Mouse (Mus musculus) frontal cortex, postnatal 10 days (tissue): ENCODE results near the gene Clstn1.

Experiments used
- DNase-seq, 2 experiments: peaks; one replicate each; pipeline ENCODE4 v3.0.0; 2022; ENCODE audit warnings: low spot score in 2 of 2, mixed read lengths in 1 of 2

Clstn1 gene

DNA sequence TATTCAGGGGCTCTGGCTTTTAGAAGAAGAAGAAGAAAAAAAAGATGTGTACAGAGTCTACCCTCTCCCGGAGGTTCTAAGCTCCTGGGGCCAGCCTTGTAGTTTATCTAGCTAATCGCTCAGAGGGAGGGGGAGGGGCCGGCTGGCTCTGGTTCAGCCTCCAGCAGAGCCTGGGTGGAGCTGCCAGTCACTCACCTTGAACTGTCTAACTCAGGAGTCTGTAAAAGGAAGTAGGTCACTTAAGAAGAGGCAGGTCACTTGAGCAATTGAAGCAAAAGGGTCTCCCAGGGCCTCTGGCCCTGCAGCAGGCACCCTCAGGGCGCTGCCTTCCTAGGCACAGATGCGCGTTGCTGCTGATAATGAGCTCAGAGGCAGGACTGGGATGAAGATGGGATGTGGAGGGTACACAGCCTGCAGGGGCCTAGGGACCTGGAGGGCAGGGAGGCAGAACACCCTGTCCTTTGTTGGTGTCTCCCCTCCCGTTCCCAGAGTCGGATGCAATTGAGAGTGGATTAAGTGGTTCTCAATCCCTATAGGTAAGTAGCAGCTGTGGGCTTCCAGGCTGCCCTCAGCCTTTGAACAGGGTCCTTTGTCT is 18.7 kb upstream of the Clstn1 start:
- no peak for DNase-seq

DNA sequence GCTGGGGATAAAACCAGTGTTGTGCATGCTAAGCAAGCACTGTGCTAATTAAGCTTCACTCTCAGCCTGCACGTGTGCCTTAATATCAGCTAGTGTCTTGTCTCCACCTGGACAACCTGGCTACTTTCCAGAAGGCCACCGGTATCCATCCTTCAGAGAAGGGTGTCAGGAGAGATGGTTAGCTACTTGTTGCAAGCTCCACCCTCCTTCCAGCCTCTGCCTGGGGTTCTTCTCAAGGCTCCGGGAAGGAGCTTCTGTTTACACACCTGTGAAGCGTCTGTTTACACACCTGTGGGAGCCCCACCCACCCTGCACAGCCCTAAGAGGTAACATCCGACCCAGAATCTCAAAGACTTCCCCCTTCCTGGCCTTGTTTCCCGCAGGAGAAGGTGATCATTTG is 17.6 kb upstream of the Clstn1 start:
- no peak for DNase-seq

DNA sequence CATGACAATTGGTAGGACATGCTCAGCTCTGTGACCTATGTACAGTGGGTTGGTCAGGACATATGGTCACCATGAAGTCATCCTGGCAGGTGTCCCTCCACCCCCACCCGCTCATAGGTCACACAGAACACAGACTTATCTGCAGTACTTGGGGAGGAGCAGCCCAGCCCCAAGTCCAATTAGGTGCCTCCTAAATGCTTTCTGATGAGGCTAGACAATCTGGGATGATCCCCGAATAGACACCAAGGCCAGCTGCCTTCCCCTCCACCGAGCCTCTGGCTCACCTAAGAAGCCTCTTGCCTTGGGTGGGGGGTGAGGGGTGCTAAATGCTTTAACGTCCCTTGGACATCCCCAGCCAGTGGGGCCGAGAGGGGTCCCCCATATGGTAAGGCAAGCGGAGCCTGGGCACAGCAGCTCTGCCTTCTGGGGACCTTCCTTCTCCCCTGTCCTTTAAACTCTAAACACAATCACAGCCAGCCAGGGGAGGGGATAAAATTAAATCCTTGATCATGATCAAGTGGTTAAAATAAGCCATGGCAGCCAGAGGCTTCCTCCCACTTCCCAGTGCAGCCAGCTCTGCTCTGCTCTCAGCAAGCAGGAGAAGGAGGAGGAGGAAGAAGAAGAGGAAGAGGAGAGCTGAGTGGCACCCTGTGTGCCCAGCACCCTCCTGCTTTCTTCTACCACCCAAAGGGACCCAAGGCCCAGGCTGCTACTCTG is 16.3 kb upstream of the Clstn1 start:
- DNase-seq = no peak

DNA sequence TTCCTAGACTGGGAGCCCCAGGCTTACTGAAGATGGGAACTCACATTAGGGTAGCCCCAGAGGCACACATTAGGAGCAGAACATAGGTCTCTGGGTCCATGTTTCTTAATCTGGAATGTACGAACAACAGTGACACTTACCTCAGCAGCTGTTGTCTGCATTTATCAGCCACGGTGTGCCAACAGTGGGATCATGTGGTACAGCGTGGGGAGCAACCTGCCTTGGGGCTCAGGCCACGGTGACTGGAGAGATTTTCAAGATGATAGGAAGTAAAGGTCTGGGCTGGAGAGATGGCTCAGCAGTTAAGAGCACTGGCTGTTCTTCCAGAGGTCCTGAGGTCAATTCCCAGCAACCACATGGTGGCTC is 15.8 kb upstream of the Clstn1 start:
- DNase-seq = no peak

DNA sequence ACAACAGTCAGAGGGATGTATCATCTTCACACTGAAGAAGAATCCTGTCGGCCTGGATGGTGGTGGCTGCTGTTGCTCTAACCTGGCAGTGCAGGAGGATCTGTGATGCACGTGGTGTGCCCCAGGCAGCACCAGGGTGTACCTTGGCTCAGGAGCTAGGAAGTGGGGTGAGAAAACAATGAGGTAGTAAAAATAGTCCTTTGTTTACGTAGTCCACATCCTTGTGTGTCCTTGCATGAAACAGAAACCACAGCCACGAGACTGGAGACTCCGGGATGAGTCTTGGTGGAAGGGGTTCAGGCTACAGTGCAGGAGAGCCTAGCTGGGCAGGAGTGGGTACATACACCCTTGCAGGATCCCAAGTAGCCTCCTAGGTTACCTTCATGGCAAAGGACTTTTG is 15.1 kb upstream of the Clstn1 start:
- DNase-seq = no peak

DNA sequence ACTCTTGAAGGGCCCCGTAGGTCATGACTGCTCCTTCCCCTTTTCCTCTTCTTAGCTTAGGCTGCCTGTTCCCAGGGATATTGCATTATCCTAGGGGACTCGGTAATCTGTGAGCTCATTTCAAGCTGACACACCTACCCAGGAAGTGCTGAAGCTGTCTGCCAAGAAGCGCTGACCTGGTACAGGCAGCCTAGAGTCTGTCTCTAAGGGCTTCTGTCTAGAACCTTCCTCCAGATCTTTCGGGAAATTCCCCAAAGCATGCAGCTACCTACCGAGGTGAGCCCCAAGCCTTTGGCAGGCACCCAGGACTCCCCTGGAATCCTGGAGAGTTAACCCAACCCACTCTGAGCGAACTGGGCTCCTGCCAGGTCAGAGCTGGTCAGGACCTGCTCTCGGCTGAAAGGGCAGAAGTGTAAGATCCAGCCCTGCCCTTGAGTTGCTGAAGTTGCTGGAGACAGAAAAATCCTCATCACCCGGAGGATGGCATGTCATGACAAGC is 14.6 kb upstream of the Clstn1 start:
- no peak for DNase-seq

DNA sequence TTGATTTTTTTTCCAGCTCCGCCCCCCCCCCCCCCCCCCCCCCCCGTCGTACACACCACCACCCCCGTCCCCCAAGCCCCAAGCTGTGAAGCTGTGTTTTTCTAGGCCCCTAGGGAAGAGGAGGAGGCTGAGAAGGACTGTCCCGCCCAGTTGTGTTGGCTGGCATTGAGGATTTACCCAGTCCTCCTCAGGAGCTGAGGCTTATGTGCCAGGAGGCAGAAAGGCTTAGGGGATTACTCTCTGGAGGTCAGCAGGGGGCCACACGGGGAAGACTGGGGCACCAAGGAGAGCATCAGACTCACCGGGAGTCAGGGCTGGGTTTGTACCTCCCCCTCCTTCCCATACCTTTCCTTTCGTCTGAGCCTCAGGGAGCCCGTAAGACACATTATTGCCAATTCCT is 13.8 kb upstream of the Clstn1 start:
- DNase-seq = no peak

DNA sequence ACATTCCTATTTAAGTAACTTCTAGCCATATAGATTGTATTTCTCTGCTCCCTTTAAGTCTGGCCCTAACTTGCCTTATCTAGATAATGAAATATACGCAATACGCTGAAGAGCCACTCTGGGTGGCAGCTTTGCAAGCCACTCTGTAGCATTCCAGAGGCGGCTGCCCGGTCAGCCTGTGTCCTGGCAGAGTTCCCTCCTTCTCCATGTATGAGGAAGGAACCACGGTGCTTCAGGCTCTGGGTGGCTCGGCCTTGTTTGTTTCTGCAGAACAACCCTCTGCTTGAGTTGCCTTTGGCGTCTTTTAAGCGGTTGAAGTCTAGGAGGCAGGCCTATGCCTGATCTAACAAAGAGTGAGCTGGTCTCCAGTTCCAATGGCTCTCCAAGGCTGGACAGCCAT is 13.4 kb upstream of the Clstn1 start:
- DNase-seq = no peak

DNA sequence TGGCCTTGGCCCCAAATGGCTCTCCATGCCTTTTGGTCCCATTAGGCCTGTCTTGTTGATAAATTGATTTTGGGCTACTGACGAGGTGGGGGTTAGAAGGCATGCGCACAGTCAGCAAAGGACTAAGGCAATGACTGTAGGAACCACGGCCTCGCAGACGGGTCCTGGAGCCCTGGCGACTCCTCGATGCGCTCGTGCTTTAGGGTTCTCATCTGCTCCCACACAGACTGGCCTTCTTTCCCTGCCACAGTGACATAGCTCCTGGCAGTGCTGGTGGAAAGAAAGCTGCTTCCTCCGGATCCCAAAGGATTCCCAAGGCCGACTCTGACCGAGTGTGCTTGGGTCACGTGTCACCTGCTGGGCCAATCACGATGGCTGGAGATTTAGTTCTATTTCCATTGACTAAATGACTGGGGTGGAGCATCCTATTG is 11.9 kb upstream of the Clstn1 start:
- no peak for DNase-seq

DNA sequence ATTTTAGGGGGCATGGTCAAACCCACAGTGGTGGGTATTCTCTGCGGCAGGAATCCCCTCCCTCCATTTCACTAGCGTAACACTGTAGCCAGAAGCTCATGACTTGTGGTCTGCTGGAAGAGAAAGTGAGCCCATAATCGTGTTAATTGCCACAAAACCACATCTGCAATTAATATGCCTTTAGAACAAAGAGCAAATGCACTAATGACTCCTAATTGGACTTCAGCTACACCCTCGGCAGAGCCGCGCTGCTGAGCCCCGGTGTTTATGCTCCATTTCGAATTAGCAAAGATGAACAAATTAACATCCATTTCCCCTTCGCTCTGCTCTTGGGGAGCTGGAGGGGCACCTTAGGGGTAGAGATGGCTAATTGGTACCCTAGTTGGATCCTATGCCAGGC is 10.2 kb upstream of the Clstn1 start:
- no peak for DNase-seq

DNA sequence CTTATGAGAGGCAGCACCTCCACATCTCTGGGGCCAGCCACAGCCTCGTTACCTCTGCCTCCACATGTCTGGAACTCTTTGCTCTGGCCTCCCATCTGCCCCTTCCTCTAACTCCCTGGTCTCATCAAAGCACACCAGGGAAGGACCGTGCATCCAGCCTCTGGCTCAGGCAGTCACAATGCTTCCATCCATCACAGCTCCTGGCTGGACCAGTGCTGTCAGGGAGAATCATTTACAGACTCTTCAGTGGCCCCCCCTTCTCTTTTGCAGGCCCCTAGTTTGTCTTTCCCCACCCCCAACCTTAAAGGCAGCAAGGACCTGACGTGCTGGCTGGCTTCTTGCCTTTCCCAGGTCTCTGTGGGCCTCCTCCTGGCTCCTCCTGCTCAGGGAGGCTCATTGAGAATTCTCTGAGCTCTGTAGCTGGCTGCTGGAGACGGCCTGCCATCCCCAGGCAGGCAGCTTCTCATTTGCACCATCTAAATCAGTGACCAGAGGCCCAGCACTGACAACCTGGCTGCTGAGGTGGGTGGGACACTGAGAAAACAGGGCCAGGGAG is 9.2 kb upstream of the Clstn1 start:
- no peak for DNase-seq

DNA sequence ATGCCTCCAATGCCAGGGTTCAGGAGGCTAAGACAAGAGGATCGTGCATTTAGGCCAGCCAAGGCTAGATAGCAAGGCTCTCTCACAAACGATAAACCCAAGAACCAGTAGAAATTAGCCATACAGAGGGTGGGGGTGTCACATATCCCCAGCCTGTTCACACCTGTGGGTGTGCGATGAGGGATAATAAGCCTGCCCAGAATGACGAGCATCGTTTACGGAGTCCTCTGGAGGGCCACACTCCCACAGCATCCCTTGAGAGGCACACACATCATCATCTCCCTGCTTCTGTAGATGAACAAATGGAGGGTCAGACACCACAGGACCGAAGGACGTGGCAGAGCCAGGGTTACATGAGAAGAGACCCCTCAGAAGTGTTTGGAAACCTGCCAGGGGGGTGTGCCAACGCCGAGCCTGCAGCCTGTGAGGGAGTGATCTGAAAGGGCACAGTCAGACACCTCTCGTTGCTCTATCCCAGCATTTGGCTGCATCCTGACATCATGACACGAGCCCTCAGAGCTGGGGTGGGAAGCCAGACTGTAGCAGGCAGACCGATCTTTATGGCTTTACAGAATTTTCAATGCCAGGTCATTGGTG is 8.1 kb upstream of the Clstn1 start:
- DNase-seq = no peak

DNA sequence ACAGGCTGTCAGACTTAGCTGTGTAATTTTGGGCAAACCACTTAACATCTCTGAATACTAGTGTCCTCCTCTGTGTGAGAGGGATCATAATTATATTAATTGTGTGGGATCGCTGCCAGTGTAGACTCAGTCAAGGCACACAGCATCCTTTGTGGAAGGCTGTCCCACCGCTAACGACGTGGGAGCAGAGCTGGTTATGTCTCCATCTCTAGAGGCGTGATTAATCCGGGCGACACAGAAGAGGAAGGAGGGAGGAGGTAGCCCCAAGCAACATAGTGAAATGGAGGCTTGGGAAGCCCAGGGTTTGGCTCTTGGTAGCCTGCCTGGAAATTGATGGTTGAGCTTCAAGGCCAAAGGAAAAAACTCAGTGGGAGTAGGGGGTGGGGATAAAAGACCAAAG is 7.4 kb upstream of the Clstn1 start:
- no peak for DNase-seq

DNA sequence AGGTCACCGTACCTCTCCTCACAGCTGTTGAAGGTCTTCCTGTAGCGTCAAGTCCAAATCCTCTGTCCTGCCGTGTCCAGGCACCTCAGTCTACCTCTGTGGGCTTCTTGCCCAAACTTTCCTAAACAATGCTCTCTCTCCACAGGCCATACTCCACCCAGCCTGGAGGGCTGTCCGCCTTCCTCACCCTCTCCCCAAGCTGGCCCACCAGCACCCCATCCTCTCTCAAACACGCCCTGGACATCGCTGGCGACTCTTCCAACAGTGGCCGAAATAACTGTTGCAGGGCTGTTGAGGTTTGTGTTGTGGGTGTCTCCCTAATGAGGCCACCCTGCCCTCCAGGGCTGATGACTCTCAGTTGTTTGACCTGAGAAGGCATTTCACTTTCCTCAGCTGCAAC is 1.0 kb upstream of the Clstn1 start:
- DNase-seq = no peak

DNA sequence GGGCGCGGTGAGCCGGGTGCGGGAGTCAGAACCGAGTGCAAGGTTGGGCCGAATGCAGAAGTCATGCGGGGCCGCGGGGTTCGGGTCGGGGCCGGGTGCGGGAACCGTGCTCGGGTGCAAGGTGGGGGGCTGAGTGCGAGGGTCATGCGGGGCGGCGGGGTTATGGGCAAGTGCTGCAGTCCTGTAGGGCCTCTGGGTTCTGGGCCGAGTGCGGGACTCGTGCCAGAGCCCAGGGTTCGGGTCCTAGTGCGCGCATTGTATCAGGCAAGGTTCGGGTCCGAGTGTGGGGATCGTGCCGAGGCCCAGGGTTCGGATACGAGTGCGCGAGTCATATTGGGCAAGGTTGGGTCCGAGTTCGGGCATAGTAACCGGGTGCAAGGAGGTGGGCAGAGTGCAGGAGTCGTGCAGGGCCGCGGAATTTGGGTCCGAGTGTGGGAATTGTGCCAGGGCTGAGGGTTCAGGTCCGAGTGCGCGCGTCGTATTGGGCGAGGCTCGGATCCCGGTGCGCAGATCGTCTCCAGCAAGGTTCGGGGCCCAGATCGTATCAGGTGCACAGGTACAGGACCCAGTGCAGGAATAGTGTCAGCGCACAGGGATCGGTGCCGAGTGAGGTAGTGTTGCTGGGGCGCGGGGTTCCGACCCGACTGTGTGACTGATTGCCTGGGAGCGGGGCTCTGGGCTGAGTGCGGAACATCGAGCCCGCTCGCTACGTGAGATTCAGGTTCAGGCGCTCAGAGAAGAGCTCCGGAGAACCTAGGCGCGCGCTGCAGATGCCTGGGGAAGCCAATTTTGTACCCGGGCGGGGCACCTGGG is 721 bp downstream of the Clstn1 start:
- peak in 1 of 2 experiments; percentile 51 for DNase-seq

DNA sequence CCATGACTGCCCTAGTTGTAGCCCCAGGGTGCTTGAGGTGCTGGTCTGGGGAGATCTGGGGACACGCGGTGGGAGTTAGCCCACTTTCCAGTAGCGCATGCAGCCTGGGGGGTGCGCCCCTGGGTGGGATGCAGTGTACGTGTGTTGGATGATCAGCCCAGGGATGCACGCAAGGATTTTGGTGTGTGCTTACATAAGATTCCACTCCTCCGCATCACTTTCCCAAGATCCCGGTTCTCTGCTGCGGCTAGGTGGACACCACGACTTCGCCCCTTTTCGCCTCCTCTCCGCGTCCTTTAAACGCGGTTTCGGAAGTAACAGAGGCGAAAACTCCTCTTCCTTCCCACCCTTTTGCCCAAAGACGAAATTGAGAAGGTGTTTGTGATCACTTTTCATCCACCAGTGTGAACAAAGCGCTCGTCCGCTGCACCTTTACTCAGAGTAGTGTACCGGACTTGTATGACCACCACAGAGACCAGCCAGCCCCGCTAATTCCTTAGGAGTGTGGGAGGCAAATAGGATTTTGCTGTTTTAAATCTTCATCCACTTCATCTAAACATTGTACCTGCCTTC is 1.4 kb downstream of the Clstn1 start:
- no peak for DNase-seq

DNA sequence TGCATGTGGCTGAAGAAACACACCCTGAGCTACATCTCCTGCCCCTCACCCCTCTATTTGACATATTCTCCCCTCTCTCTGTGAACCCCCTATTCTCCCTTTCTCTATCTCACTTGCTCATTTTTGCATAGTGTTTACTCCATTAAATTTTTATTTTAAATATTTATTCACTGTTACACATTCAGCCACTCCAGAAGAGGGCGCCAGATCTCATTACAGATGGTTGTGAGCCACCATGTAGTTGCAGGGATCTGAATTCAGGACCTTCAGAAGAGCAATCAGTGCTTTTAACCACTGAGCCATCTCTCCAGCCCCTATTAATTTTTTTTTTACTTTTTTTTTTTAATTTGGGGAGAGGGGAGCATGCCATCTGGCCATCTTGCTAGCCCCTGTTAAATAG is 3.9 kb downstream of the Clstn1 start:
- no peak for DNase-seq

DNA sequence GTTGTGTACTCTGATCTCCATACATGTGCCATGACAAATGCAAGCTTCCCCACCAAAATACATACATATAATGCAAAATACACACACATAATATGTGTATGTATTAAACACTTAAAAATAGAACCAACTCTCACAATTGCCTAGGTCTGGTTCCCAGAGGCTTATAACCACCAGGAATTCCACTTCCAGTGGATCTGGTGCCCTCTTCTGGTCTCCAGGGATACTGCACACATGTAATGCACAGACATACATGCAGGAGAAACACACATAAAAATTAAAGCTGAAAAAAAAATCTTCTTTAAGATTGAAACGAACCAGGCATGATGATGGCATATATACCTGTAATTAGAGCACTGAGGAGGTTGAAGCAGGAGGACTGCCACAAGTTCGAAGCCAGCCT is 5.2 kb downstream of the Clstn1 start:
- no peak for DNase-seq

DNA sequence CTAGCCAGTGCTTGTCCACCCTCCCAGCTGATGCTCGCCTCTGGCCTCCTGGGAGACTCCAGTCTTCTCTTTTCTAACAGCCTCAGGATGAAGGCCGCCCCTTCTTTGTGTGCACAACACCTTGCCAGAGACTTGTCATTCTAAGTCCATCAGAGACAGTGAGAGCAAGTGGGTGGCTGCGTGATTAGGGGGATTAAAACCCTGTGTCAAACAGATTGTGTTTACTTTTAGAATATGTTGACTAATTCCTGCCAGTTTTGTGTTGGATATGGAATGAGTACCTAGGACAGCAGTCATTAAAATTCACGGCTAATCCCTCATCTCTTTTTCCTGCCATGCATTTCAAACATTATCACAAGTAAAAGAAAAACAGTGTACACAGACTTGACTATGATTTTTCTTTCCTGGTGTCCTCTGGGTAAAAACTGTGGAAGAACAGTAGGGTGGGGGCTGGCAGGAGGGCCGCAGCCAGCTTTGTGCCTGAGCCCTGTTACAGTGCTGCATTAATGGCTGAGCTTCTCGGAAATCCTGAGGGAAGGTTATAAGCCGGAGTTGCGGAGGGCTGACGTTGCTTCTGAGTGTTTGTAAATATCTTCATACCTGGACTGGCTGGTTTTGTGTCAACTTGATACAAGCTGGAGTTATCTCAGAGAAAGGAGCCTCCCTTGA is 8.8 kb downstream of the Clstn1 start:
- no peak for DNase-seq

DNA sequence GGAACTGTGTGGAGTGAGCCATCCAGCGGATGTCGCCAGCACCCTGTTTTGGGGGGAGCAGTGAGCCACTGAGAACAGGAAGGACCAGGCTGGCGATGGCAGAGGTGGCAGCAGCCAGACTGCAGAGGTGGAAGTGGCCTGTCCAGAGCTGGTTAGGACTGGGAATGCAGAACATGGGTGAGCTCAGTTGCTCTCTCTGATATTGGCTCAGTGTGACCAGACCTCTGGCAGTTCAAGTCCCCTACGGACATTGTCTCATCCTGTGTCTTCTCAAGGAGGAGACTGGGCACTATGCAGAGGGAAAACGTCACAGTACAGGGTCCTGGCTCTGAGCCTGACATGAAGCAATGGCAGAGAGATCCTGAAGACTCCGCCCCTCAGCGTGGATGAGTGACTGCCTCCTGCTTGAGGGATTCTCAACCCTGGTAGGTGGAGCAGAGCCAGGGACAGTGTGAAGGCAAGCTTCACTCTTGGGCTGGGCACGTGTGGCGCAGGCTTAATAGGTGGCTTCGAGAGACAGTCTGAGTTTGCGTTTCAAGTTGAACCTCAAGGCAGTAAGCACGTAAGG is 11.5 kb downstream of the Clstn1 start:
- no peak for DNase-seq

DNA sequence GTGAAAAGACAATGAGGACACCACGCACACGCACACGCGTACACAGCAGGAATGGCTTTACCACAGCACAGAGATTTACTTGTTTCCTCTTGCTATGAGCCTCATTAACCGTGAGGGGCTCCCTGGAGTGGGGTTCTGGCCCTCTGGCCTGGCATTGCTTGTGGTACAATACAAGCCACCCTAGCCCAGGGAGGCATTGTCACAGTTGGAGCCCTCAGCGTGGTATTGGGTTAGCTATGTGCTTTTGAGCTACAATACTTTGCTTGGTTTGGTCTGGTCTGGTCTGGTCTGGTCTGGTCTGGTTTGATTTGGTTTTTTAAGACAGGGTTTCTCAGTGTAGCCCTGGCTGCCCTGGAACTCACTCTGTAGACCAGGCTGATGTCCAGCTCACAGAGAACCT is 13.3 kb downstream of the Clstn1 start:
- no peak for DNase-seq
